ENCODE assay signal across 15 mouse cellular contexts in the genomic region with DNA sequence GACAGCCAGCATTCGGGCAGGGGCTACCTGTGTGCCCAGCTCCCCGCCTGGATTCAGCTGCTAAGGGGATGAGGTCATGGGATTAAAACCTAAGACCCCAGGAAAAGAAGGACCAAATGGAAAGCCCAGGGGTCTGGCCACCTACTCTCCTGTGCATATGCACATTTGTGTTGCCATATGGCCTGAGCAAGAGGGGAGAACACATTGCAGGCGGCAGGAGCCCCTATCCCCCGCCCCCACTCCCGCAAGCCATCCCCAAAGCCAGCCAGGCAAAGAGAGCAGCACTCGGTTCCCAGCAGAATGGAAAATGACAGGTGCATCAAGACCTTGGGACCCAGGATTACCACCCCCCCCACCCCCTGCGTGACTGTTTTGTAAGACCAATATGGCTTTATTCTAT. TPM values are rescaled to one million over a fixed set of nuclear protein-coding genes. Genes with fewer than 3 reads are reported as not detected.
A peak's percentile ranks its signal among the peaks of the same experiment; 100 is the strongest.
DNase-seq lines count a peak whose midpoint lies in the region; ATAC-seq lines count a peak whose summit lies in the region.
"Had no signal": no experiment of that assay in that cellular context is flagged by ENCODE, and none has a peak within 500 bp of the region (broad histone marks: within the 10 kb centered on the region; RNA-seq: fewer than 3 reads in every experiment).

No protein-coding gene starts in this region.

- no peak overlapping the region for H3K4me2 ChIP-seq in hindbrain, embryonic 16.5 days (ENCODE audit: low read length)
- no peak overlapping the region for H3K4me2 ChIP-seq in hindbrain, embryonic 12.5 days (replicated peaks)
- no peak overlapping the region for H3K4me2 ChIP-seq in neural tube, embryonic 14.5 days (ENCODE audit: low read depth, low read length)
- H3K4me2 ChIP-seq: heart, embryonic 13.5 days; limb, embryonic 15.5 days had no signal

- no peaks in the 10 kb centered on the region for H3K9me3 ChIP-seq in hindbrain, embryonic 16.5 days (ENCODE audit: control insufficient read depth, low read length)
- H3K9me3 ChIP-seq in hindbrain, embryonic 12.5 days (replicated peaks), result no peaks in the 10 kb centered on the region
- no peaks in the 10 kb centered on the region for H3K9me3 ChIP-seq in neural tube, embryonic 14.5 days (ENCODE audit: control insufficient read depth, low read length)
- H3K9me3 ChIP-seq: heart, embryonic 13.5 days; limb, embryonic 15.5 days had no signal

- no peak overlapping the region for H3K4me3 ChIP-seq in hindbrain, embryonic 16.5 days (ENCODE audit: low read length)
- no peak overlapping the region for H3K4me3 ChIP-seq in hindbrain, embryonic 12.5 days
- H3K4me3 ChIP-seq in neural tube, embryonic 14.5 days (ENCODE audit: low read depth, low read length), result no peak overlapping the region
- H3K4me3 ChIP-seq: heart, embryonic 13.5 days; left cerebral cortex, adult 2 months; limb, embryonic 15.5 days; myocyte had no signal

- H3K36me3 ChIP-seq in hindbrain, embryonic 16.5 days (ENCODE audit: control insufficient read depth, insufficient read depth, low read length), result no peaks in the 10 kb centered on the region
- no peaks in the 10 kb centered on the region for H3K36me3 ChIP-seq in hindbrain, embryonic 12.5 days
- H3K36me3 ChIP-seq in neural tube, embryonic 14.5 days (ENCODE audit: control insufficient read depth, insufficient read depth, low read length), result no peaks in the 10 kb centered on the region
- H3K36me3 ChIP-seq: heart, embryonic 13.5 days; limb, embryonic 15.5 days had no signal

- peak; percentile 77 for ATAC-seq in hindbrain, embryonic 16.5 days
- ATAC-seq in hindbrain, embryonic 12.5 days (ENCODE audit: low FRiP score), result no peak
- ATAC-seq in neural tube, embryonic 14.5 days (ENCODE audit: low read depth), result no peak

- DNase-seq in cerebellum, adult 11-12 months, result peak; percentile 60
- peak; percentile 58 to 60 for DNase-seq in cerebellum, postnatal 36 days
- no peak for DNase-seq in testis, postnatal 14 days (ENCODE audit: low spot score)
- no peak for DNase-seq in lung, postnatal 14 days
- DNase-seq: adrenal gland, adult 2 months; lung, adult 18-20 months; thymus, postnatal 36 days had no signal

- no peak overlapping the region; the same call in 1 of the 2 replicates for H3K27ac ChIP-seq in hindbrain, embryonic 16.5 days (ENCODE audit: low read depth, low read length)
- no peak overlapping the region for H3K27ac ChIP-seq in hindbrain, embryonic 12.5 days
- H3K27ac ChIP-seq in neural tube, embryonic 14.5 days (ENCODE audit: low read depth, low read length), result peak overlapping the region; percentile 22; the same call in 1 of the 2 replicates
- H3K27ac ChIP-seq: heart, embryonic 13.5 days; left cerebral cortex, adult 2 months; limb, embryonic 15.5 days; stomach, postnatal 0 days had no signal

- no peaks in the 10 kb centered on the region for H3K27me3 ChIP-seq in hindbrain, embryonic 16.5 days (replicated peaks; ENCODE audit: control insufficient read depth, insufficient read depth, low read length)
- H3K27me3 ChIP-seq in hindbrain, embryonic 12.5 days, result no peaks in the 10 kb centered on the region
- H3K27me3 ChIP-seq in neural tube, embryonic 14.5 days (ENCODE audit: control insufficient read depth, insufficient read depth, low read length), result no peaks in the 10 kb centered on the region

- H3K9ac ChIP-seq in hindbrain, embryonic 16.5 days (ENCODE audit: low read depth, low read length), result no peak overlapping the region
- H3K9ac ChIP-seq in hindbrain, embryonic 12.5 days, result no peak overlapping the region
- H3K9ac ChIP-seq in neural tube, embryonic 14.5 days (replicated peaks; ENCODE audit: low read depth, low read length), result no peak overlapping the region
- H3K9ac ChIP-seq: heart, embryonic 13.5 days; limb, embryonic 15.5 days had no signal

- H3K4me1 ChIP-seq in hindbrain, embryonic 16.5 days (ENCODE audit: control insufficient read depth, insufficient read depth, low read depth, low read length), result peaks cover 12% of the 10 kb centered on the region; the same call in 1 of the 2 replicates
- 0 out of 2 replicates have a peak, but pooled peaks cover 3% of the 10 kb centered on the region for H3K4me1 ChIP-seq in hindbrain, embryonic 12.5 days
- peaks cover 3% of the 10 kb centered on the region; the same call in 1 of the 2 replicates for H3K4me1 ChIP-seq in neural tube, embryonic 14.5 days (ENCODE audit: control insufficient read depth, insufficient read depth, low read length)
- H3K4me1 ChIP-seq: heart, embryonic 13.5 days had no signal

- 19% methylated on average over 7 of the region's 7 CpGs for WGBS in hindbrain, embryonic 16.5 days
- 20% methylated on average over 7 of the region's 7 CpGs for WGBS in hindbrain, embryonic 12.5 days
- WGBS in neural tube, embryonic 14.5 days, result 30% methylated on average over 7 of the region's 7 CpGs

RNA-seq across cellular contexts. Expression of a gene that starts 31.5 kb away (rescaled TPM):
- 8.6 and 8.9 TPM in 2 replicates for polyA plus RNA-seq in hindbrain, embryonic 16.5 days (2015; fragmentation: Nextera tagmentation; extraction: Ambion mirVana)
- 4.2 and 4.7 TPM in 2 replicates for polyA plus RNA-seq in hindbrain, embryonic 12.5 days (2016; fragmentation: Nextera tagmentation; extraction: Ambion mirVana)
- polyA plus RNA-seq in neural tube, embryonic 14.5 days (2014; fragmentation: Nextera tagmentation; extraction: Ambion mirVana), result 14.0 and 17.3 TPM in 2 replicates

Comparison
In these comparisons a context has a peak if more than half of its experiments do, and no peak if none do; other contexts are left out.
1. DNase-seq: peak in cerebellum, adult 11-12 months (single experiment) and cerebellum, postnatal 36 days (2 of 2); none in testis, postnatal 14 days (single experiment) and lung, postnatal 14 days (single experiment).